Mouse (Mus musculus) embryonic facial prominence, embryonic 11.5 days (tissue): ENCODE results near the gene Slc4a4. TPM values are rescaled to one million over a fixed set of nuclear protein-coding genes. Genes with fewer than 3 reads are reported as not detected.

Experiments
- ATAC-seq: fragments of 200-750 bp; cut with Nextera tagmentation; replicated peaks from 2 replicates; pipeline ENCODE4 v1.8.0; 2017; ENCODE audit warnings: low read depth; ENCODE audit not compliant: insufficient number of reproducible peaks, low FRiP score, low TSS enrichment
- DNase-seq: peaks from one replicate; pipeline ENCODE4 v3.0.0-alpha.2; 2015; ENCODE audit warnings: low spot score
- H3K27ac ChIP-seq: fragments of 300-500 bp; sonication (generic); replicated peaks from 2 replicates; pipeline ENCODE4 v1.5.1; 2014; ENCODE audit warnings: mild to moderate bottlenecking, low read depth, low read length, control low read depth
- H3K27me3 ChIP-seq: fragments of 300-500 bp; sonication (generic); 2 replicates; pipeline ENCODE4 v1.6.1; 2014; ENCODE audit warnings: mild to moderate bottlenecking, low read length, moderate library complexity, mixed read lengths; ENCODE audit not compliant: control insufficient read depth, insufficient read depth
- H3K36me3 ChIP-seq: fragments of 300-500 bp; sonication (generic); replicated peaks from 2 replicates; pipeline ENCODE4 v1.6.1; 2014; ENCODE audit warnings: low read depth, mild to moderate bottlenecking, low read length, moderate library complexity, mixed read lengths; ENCODE audit not compliant: control insufficient read depth, insufficient read depth
- H3K4me1 ChIP-seq: fragments of 300-500 bp; sonication (generic); 2 replicates; pipeline ENCODE4 v1.6.1; 2014; ENCODE audit warnings: low read length, mixed read lengths; ENCODE audit not compliant: control insufficient read depth, insufficient read depth
- H3K4me2 ChIP-seq: fragments of 300-500 bp; sonication (generic); 2 replicates; pipeline ENCODE4 v1.6.1; 2014; ENCODE audit warnings: low read depth, mild to moderate bottlenecking, control low read depth, low read length, moderate library complexity
- H3K4me3 ChIP-seq: fragments of 300-500 bp; sonication (generic); 2 replicates; pipeline ENCODE4 v1.5.1; 2014; ENCODE audit warnings: low read depth, low read length, control low read depth
- H3K9ac ChIP-seq: fragments of 300-500 bp; sonication (generic); replicated peaks from 2 replicates; pipeline ENCODE4 v1.6.1; 2014; ENCODE audit warnings: mild to moderate bottlenecking, control low read depth, low read length
- H3K9me3 ChIP-seq: fragments of 300-500 bp; sonication (generic); replicated peaks from 2 replicates; pipeline ENCODE4 v1.6.1; 2016; ENCODE audit warnings: mild to moderate bottlenecking, low read length, inconsistent platforms, mixed read lengths; ENCODE audit not compliant: control insufficient read depth
- WGBS: fragments of 180-500 bp; shearing (Covaris S2); extraction: QIAGEN DNeasy Blood & Tissue Kit; methylation state at CpG from one replicate; pipeline ENCODE4 v1.1.7; 2014; 5-methylcytosine and 5-hydroxymethylcytosine counted together
- polyA plus RNA-seq: library from polyadenylated mRNA; unstranded; fragments of >200 nt; fragmentation: Nextera tagmentation; extraction: Ambion mirVana; gene quantifications from 2 replicates; pipeline ENCODE4 v1.2.1, GENCODE M21; 2014

The Slc4a4 gene
- polyA plus RNA-seq, 1 experiment from 2014 or later: 1.6 TPM

GRCm38 (mm10) chr5:89027518-89028085 lies 141.0 kb downstream of the Slc4a4 start:
- 88% methylated on average over 4 of the region's 4 CpGs for WGBS
- no peaks in the 10 kb centered on the region for H3K9me3 ChIP-seq
- H3K27ac ChIP-seq: no peak overlapping the region
- no peak overlapping the region for H3K4me3 ChIP-seq
- no peak for ATAC-seq
- H3K27me3 ChIP-seq: no peaks in the 10 kb centered on the region
- DNase-seq: no peak
- no peak overlapping the region for H3K4me2 ChIP-seq
- H3K4me1 ChIP-seq: no peaks in the 10 kb centered on the region
- H3K36me3 ChIP-seq: no peaks in the 10 kb centered on the region
- H3K9ac ChIP-seq: no peak overlapping the region

- H3K4me1 ChIP-seq: no peaks in the 10 kb centered on the region
- WGBS: 65% methylated on average over 8 of the region's 8 CpGs
- ATAC-seq: no peak
Observed at GRCm38 (mm10) chr5:89032647-89033046, 146.0 kb downstream of the Slc4a4 start.

GRCm38 (mm10) chr5:89033256-89033655 lies 146.6 kb downstream of the Slc4a4 start:
- WGBS: 77% methylated on average over 4 of the region's 4 CpGs

More at GRCm38 (mm10) chr5:89032647-89033046, 146.0 kb downstream of the Slc4a4 start:
- Histone ChIP-seq H3K27ac (no peak overlapping the region), H3K4me3 (no peak overlapping the region), H3K9ac (no peak overlapping the region), H3K36me3 (no peaks in the 10 kb centered on the region), H3K4me2 (no peak overlapping the region), H3K9me3 (no peaks in the 10 kb centered on the region), H3K27me3 (no peaks in the 10 kb centered on the region)
- no peak for DNase-seq

GRCm38 (mm10) chr5:89036147-89036546 lies 149.5 kb downstream of the Slc4a4 start:
- H3K27me3 ChIP-seq: no peaks in the 10 kb centered on the region
- 53% methylated on average over 5 of the region's 5 CpGs for WGBS

More at GRCm38 (mm10) chr5:89033256-89033655, 146.6 kb downstream of the Slc4a4 start:
- Histone ChIP-seq H3K4me3 (no peak overlapping the region), H3K27ac (no peak overlapping the region), H3K4me2 (no peak overlapping the region), H3K4me1 (no peaks in the 10 kb centered on the region), H3K27me3 (no peaks in the 10 kb centered on the region), H3K9ac (no peak overlapping the region), H3K9me3 (no peaks in the 10 kb centered on the region), H3K36me3 (no peaks in the 10 kb centered on the region)
- DNase-seq (no peak), ATAC-seq (no peak)

GRCm38 (mm10) chr5:89040814-89041213 lies 154.2 kb downstream of the Slc4a4 start:
- H3K9ac ChIP-seq: no peak overlapping the region
- ATAC-seq: no peak
- H3K9me3 ChIP-seq: no peaks in the 10 kb centered on the region
- no peaks in the 10 kb centered on the region for H3K4me1 ChIP-seq
- no peak overlapping the region for H3K4me3 ChIP-seq
- DNase-seq: no peak
- H3K27ac ChIP-seq: no peak overlapping the region
- H3K36me3 ChIP-seq: no peaks in the 10 kb centered on the region
- whole genome bisulfite sequencing: 73% methylated on average over 3 of the region's 3 CpGs
- H3K27me3 ChIP-seq: no peaks in the 10 kb centered on the region
- H3K4me2 ChIP-seq: no peak overlapping the region

More at GRCm38 (mm10) chr5:89036147-89036546, 149.5 kb downstream of the Slc4a4 start:
- no peak for DNase-seq
- H3K9me3 ChIP-seq: no peaks in the 10 kb centered on the region
- no peak overlapping the region for H3K9ac ChIP-seq
- no peaks in the 10 kb centered on the region for H3K36me3 ChIP-seq
- H3K4me2 ChIP-seq: no peak overlapping the region
- no peak overlapping the region for H3K4me3 ChIP-seq
- H3K4me1 ChIP-seq: no peaks in the 10 kb centered on the region
- no peak for ATAC-seq
- H3K27ac ChIP-seq: no peak overlapping the region

- Histone ChIP-seq H3K27ac (no peak overlapping the region), H3K36me3 (no peaks in the 10 kb centered on the region), H3K4me3 (no peak overlapping the region), H3K4me2 (no peak overlapping the region), H3K27me3 (no peaks in the 10 kb centered on the region), H3K9ac (no peak overlapping the region), H3K4me1 (no peaks in the 10 kb centered on the region), H3K9me3 (no peaks in the 10 kb centered on the region)
- WGBS: 34% methylated on average over 5 of the region's 5 CpGs
- DNase-seq (peak; percentile 15), ATAC-seq (no peak)
Observed at GRCm38 (mm10) chr5:89043846-89044245, 157.2 kb downstream of the Slc4a4 start.

GRCm38 (mm10) chr5:89044801-89045200 lies 158.2 kb downstream of the Slc4a4 start:
- Histone ChIP-seq H3K4me2 (no peak overlapping the region), H3K9me3 (no peaks in the 10 kb centered on the region), H3K36me3 (no peaks in the 10 kb centered on the region), H3K27me3 (no peaks in the 10 kb centered on the region), H3K27ac (no peak overlapping the region), H3K4me1 (no peaks in the 10 kb centered on the region), H3K4me3 (no peak overlapping the region), H3K9ac (no peak overlapping the region)
- ATAC-seq: no peak
- 80% methylated on average over 5 of the region's 5 CpGs for WGBS
- DNase-seq: no peak

GRCm38 (mm10) chr5:89051577-89051976 lies 165.0 kb downstream of the Slc4a4 start:
- H3K4me1 ChIP-seq: no peaks in the 10 kb centered on the region
- no peak overlapping the region for H3K4me3 ChIP-seq
- no peak overlapping the region for H3K27ac ChIP-seq
- H3K9me3 ChIP-seq: no peaks in the 10 kb centered on the region
- H3K36me3 ChIP-seq: no peaks in the 10 kb centered on the region
- no peaks in the 10 kb centered on the region for H3K27me3 ChIP-seq
- 78% methylated on average over 5 of the region's 5 CpGs for WGBS
- no peak overlapping the region for H3K9ac ChIP-seq
- no peak overlapping the region for H3K4me2 ChIP-seq
- DNase-seq (no peak), ATAC-seq (no peak)
